Mouse (Mus musculus) ES-Bruce4 (cell line): ENCODE results near the gene Fus. TPM values are rescaled to one million over a fixed set of nuclear protein-coding genes. Genes with fewer than 3 reads are reported as not detected.
A peak's percentile ranks its signal among the peaks of the same experiment; 100 is the strongest.

Experiments used
- H3K27ac ChIP-seq: 2 replicates; pipeline ENCODE4 v1.5.1; 2012; ENCODE audit warnings: low read length, inconsistent platforms; ENCODE audit not compliant: insufficient read depth
- H3K27me3 ChIP-seq: 2 replicates; pipeline ENCODE4 v1.6.1; 2012; ENCODE audit warnings: mild to moderate bottlenecking, low read length, inconsistent platforms; ENCODE audit not compliant: control insufficient read depth, poor library complexity, insufficient read depth, severe bottlenecking
- H3K36me3 ChIP-seq: 2 replicates; pipeline ENCODE4 v1.6.1; 2012; ENCODE audit warnings: inconsistent platforms, mild to moderate bottlenecking, low read length, moderate library complexity; ENCODE audit not compliant: control insufficient read depth, poor library complexity, insufficient read depth, severe bottlenecking
- H3K4me1 ChIP-seq: one replicate; pipeline ENCODE4 v1.8.1; 2011; ENCODE audit warnings: low read length; ENCODE audit not compliant: control insufficient read depth, insufficient read depth
- H3K4me3 ChIP-seq: 2 replicates; pipeline ENCODE4 v1.5.1; 2011; ENCODE audit warnings: low read depth, mild to moderate bottlenecking, low read length
- H3K9ac ChIP-seq: 2 replicates; pipeline ENCODE4 v1.6.1; 2012; ENCODE audit warnings: low read depth, mild to moderate bottlenecking, inconsistent platforms; ENCODE audit not compliant: poor library complexity, severe bottlenecking
- H3K9me3 ChIP-seq: replicated peaks from 2 replicates; pipeline ENCODE4 v1.6.1; 2012; ENCODE audit warnings: mild to moderate bottlenecking, low read length, inconsistent platforms; ENCODE audit not compliant: control insufficient read depth, poor library complexity, insufficient read depth, severe bottlenecking
- CTCF ChIP-seq: IDR thresholded peaks from one replicate; pipeline ENCODE4 v1.8.1; 2011; ENCODE audit warnings: low read depth, low read length
- EP300 ChIP-seq: IDR thresholded peaks from 2 replicates; pipeline ENCODE4 v1.6.1; 2011; ENCODE audit warnings: low read depth, low read length; ENCODE audit not compliant: insufficient read depth
- POLR2A ChIP-seq: IDR thresholded peaks from one replicate; pipeline ENCODE4 v1.8.1; 2011; ENCODE audit warnings: low read length; ENCODE audit not compliant: insufficient read depth
- polyA plus RNA-seq: library from polyadenylated mRNA; stranded (reverse); fragments of >200 nt; gene quantifications from 2 replicates; pipeline ENCODE4 v1.2.4, GENCODE M21; 2011; ENCODE audit warnings: low read depth; ENCODE audit not compliant: missing spikeins, insufficient read depth, insufficient read length

Fus gene
- polyA plus RNA-seq, 1 experiment = 1,655 TPM

GRCm38 (mm10) chr7:127993341-127993977 is 26.2 kb downstream of the Fus start, which contains the start of gene Pycard:
Gene Pycard (minus strand): TSS chr7:127993867.
- no peaks in the 10 kb centered on the region for H3K27me3 ChIP-seq
- peaks cover 31% of the 10 kb centered on the region for H3K36me3 ChIP-seq
- H3K27ac ChIP-seq = peak within 1 kb of the TSS; percentile 74
- no peaks in the 10 kb centered on the region for H3K4me1 ChIP-seq
- peak within 1 kb of the TSS; percentile 92 for H3K4me3 ChIP-seq
- H3K9me3 ChIP-seq = no peaks in the 10 kb centered on the region
- TF ChIP-seq CTCF (no peak), POLR2A (peak; percentile 22), EP300 (peak; percentile 57; the same call in 1 of the 2 replicates)
- H3K9ac ChIP-seq = peak within 1 kb of the TSS; percentile 56

GRCm38 (mm10) chr7:127999436-127999835 is 32.2 kb downstream of the Fus start:
- Histone ChIP-seq H3K36me3 (no peaks in the 10 kb centered on the region), H3K27ac (no peak overlapping the region), H3K4me3 (no peak overlapping the region), H3K9me3 (no peaks in the 10 kb centered on the region), H3K4me1 (no peaks in the 10 kb centered on the region), H3K9ac (no peak overlapping the region), H3K27me3 (no peaks in the 10 kb centered on the region)
- TF ChIP-seq CTCF (no peak), POLR2A (no peak), EP300 (no peak)

GRCm38 (mm10) chr7:128000068-128000950 is 33.1 kb downstream of the Fus start:
- Histone ChIP-seq H3K4me3 (no peak overlapping the region), H3K9ac (no peak overlapping the region), H3K36me3 (no peaks in the 10 kb centered on the region), H3K27ac (no peak overlapping the region), H3K9me3 (no peaks in the 10 kb centered on the region), H3K4me1 (no peaks in the 10 kb centered on the region), H3K27me3 (no peaks in the 10 kb centered on the region)
- TF ChIP-seq POLR2A = no peak

GRCm38 (mm10) chr7:128003098-128003497 is 35.8 kb downstream of the Fus start:
- no peak for TF ChIP-seq EP300
- no peak for TF ChIP-seq CTCF
- TF ChIP-seq POLR2A = no peak
- no peaks in the 10 kb centered on the region for H3K4me1 ChIP-seq
- H3K36me3 ChIP-seq = no peaks in the 10 kb centered on the region
- H3K9me3 ChIP-seq = no peaks in the 10 kb centered on the region
- H3K27me3 ChIP-seq = no peaks in the 10 kb centered on the region
- no peak overlapping the region for H3K9ac ChIP-seq
- no peak overlapping the region for H3K27ac ChIP-seq
- no peak overlapping the region for H3K4me3 ChIP-seq

- Histone ChIP-seq H3K4me3 (peak within 1 kb of the TSS; percentile 48), H3K36me3 (no peaks in the 10 kb centered on the region), H3K9ac (no peak within 1 kb of the TSS), H3K4me1 (no peaks in the 10 kb centered on the region), H3K9me3 (no peaks in the 10 kb centered on the region), H3K27me3 (no peaks in the 10 kb centered on the region), H3K27ac (no peak within 1 kb of the TSS)
- TF ChIP-seq EP300 (no peak), POLR2A (no peak), CTCF (no peak)
Observed at GRCm38 (mm10) chr7:128003688-128004087, 36.4 kb downstream of the Fus start, which contains the start of gene Trim72. Gene Trim72 (plus strand): TSS chr7:128003949.

- no peak for TF ChIP-seq CTCF
- TF ChIP-seq EP300 = no peak
- TF ChIP-seq POLR2A = no peak
- Histone ChIP-seq H3K9me3 (no peaks in the 10 kb centered on the region), H3K4me3 (peak overlapping the region; percentile 48), H3K4me1 (no peaks in the 10 kb centered on the region), H3K27me3 (no peaks in the 10 kb centered on the region), H3K36me3 (no peaks in the 10 kb centered on the region), H3K27ac (no peak overlapping the region), H3K9ac (no peak overlapping the region)
Observed at GRCm38 (mm10) chr7:128004150-128004486, 36.9 kb downstream of the Fus start.
